Mouse (Mus musculus) neural tube, embryonic 14.5 days (tissue): Measurements from ENCODE around the gene Sirt1. TPM values are rescaled to one million over a fixed set of nuclear protein-coding genes. Genes with fewer than 3 reads are reported as not detected.

Experiments used
- ATAC-seq: fragments of 200-750 bp; cut with Nextera tagmentation; 2 replicates; pipeline ENCODE4 v1.8.0; 2017; ENCODE audit warnings: low read depth, mild to moderate bottlenecking, moderate TSS enrichment, moderate library complexity
- H3K27ac ChIP-seq: fragments of 300-500 bp; sonication (generic); 2 replicates; pipeline ENCODE4 v1.5.1; 2014; ENCODE audit warnings: low read depth, mild to moderate bottlenecking, control low read depth, low read length, moderate library complexity, mixed read lengths
- H3K27me3 ChIP-seq: fragments of 300-500 bp; sonication (generic); 2 replicates; pipeline ENCODE4 v1.6.1; 2014; ENCODE audit warnings: low read length; ENCODE audit not compliant: control insufficient read depth, insufficient read depth
- H3K36me3 ChIP-seq: fragments of 300-500 bp; sonication (generic); 2 replicates; pipeline ENCODE4 v1.6.1; 2014; ENCODE audit warnings: low read length, mixed read lengths; ENCODE audit not compliant: control insufficient read depth, insufficient read depth
- H3K4me1 ChIP-seq: fragments of 300-500 bp; sonication (generic); 2 replicates; pipeline ENCODE4 v1.6.1; 2014; ENCODE audit warnings: low read length; ENCODE audit not compliant: control insufficient read depth, insufficient read depth
- H3K4me2 ChIP-seq: fragments of 300-500 bp; sonication (generic); 2 replicates; pipeline ENCODE4 v1.6.1; 2014; ENCODE audit warnings: mild to moderate bottlenecking, low read depth, low read length, control low read depth
- H3K4me3 ChIP-seq: fragments of 300-500 bp; sonication (generic); 2 replicates; pipeline ENCODE4 v1.5.1; 2014; ENCODE audit warnings: low read depth, low read length, control low read depth, mixed read lengths
- H3K9ac ChIP-seq: fragments of 300-500 bp; sonication (generic); replicated peaks from 2 replicates; pipeline ENCODE4 v1.6.1; 2014; ENCODE audit warnings: low read depth, mild to moderate bottlenecking, control low read depth, low read length, mixed read lengths
- H3K9me3 ChIP-seq: fragments of 300-500 bp; sonication (generic); 2 replicates; pipeline ENCODE4 v1.6.1; 2016; ENCODE audit warnings: low read length; ENCODE audit not compliant: control insufficient read depth
- WGBS: fragments of 180-500 bp; shearing (Covaris S2); extraction: QIAGEN DNeasy Blood & Tissue Kit; methylation state at CpG from one replicate; pipeline ENCODE4 v1.1.7; 2014; 5-methylcytosine and 5-hydroxymethylcytosine counted together
- polyA plus RNA-seq: library from polyadenylated mRNA; unstranded; fragments of >200 nt; fragmentation: Nextera tagmentation; extraction: Ambion mirVana; gene quantifications from 2 replicates; pipeline ENCODE4 v1.2.1, GENCODE M21; 2014

Gene Sirt1
- polyA plus RNA-seq, 1 experiment from 2014 or later = 7.3 TPM

DNA sequence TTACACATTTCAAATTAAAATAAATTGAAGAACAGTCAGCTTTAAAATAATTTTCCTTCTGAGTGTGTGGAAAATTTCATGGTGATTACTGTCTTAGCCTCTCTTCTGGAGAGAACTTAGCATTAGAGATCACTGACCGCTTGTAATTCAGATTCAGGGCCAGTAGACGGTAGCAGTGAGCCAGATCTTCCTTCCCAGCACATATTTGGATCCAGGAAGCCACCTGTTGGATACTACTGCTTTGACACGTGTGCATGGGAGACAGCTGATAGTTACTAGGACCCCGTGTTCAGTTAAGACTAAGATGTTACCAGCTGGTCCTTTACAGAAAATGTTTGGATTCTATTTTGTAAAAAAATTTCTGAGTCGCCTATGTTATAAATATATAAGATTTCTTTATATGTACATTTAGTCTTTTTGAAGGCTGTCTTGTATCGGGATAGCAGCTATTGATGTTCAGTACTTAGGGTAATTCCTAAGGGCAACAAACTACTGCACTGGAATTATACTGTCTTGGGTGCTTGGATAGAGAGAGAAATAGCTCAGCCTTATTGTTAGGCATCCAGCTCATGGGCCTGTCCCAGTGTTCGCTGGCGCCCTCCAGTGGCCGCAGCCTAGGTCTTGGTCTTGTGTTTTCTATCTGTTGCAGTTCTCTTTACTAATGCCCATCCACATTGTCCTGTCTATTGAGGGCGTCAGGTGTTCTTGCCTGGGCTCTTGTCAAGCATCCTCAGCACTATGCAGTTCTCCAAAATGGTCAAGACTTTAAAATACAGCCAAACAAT is 72.7 kb downstream of the Sirt1 start:
- Histone ChIP-seq H3K27ac (no peak overlapping the region), H3K36me3 (peaks cover 13% of the 10 kb centered on the region), H3K4me2 (no peak overlapping the region), H3K9me3 (no peaks in the 10 kb centered on the region), H3K9ac (no peak overlapping the region), H3K4me3 (no peak overlapping the region), H3K4me1 (no peaks in the 10 kb centered on the region), H3K27me3 (no peaks in the 10 kb centered on the region)
- 44% methylated on average over 10 of the region's 10 CpGs for WGBS
- peak; percentile 38; the same call in 1 of the 2 replicates for ATAC-seq

- no peak for ATAC-seq
- H3K36me3 ChIP-seq = peaks cover 8% of the 10 kb centered on the region; the same call in 1 of the 2 replicates
- H3K27ac ChIP-seq = no peak overlapping the region
- no peaks in the 10 kb centered on the region for H3K27me3 ChIP-seq
- 100% methylated on average over 2 of the region's 2 CpGs for WGBS
- H3K4me3 ChIP-seq = no peak overlapping the region
- H3K4me1 ChIP-seq = no peaks in the 10 kb centered on the region
- no peak overlapping the region for H3K4me2 ChIP-seq
- no peaks in the 10 kb centered on the region for H3K9me3 ChIP-seq
- H3K9ac ChIP-seq = no peak overlapping the region
Observed at GRCm38 (mm10) chr10:63302356-63302755, 79.1 kb downstream of the Sirt1 start.

- Histone ChIP-seq H3K9ac (no peak overlapping the region), H3K9me3 (no peaks in the 10 kb centered on the region), H3K27ac (no peak overlapping the region), H3K4me1 (no peaks in the 10 kb centered on the region), H3K4me3 (no peak overlapping the region), H3K27me3 (no peaks in the 10 kb centered on the region), H3K36me3 (peaks cover 35% of the 10 kb centered on the region), H3K4me2 (no peak overlapping the region)
- whole genome bisulfite sequencing = 89% methylated on average over 7 of the region's 7 CpGs
- ATAC-seq = no peak
Observed at GRCm38 (mm10) chr10:63282846-63283245, 98.7 kb downstream of the Sirt1 start.

DNA sequence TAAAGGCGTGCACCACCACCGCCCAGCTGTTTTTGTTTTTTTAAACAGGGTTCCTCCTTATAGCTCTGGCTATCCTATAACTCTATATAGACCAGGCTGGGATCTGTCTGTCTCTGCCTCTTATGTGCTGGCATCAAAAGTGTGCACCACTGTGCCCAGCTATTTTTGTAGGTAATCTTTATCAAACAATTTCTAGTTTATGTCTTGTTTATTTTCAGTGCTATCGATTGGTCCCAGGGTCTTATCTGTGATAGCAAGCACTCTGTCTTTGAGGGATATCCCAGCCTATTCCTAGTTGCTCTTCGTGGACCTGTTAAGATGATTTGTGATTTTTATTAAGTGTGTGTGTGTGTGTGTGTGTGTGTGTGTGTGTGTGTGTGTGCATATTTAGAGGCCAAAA is 99.1 kb downstream of the Sirt1 start:
- Histone ChIP-seq H3K27ac (no peak overlapping the region), H3K4me3 (no peak overlapping the region), H3K4me1 (no peaks in the 10 kb centered on the region), H3K9ac (no peak overlapping the region), H3K9me3 (no peaks in the 10 kb centered on the region), H3K4me2 (no peak overlapping the region), H3K27me3 (no peaks in the 10 kb centered on the region), H3K36me3 (peaks cover 31% of the 10 kb centered on the region)
- no peak for ATAC-seq
- 92% methylated on average over 4 of the region's 4 CpGs for WGBS

- no peaks in the 10 kb centered on the region for H3K9me3 ChIP-seq
- ATAC-seq = no peak
- H3K4me1 ChIP-seq = no peaks in the 10 kb centered on the region
- H3K27me3 ChIP-seq = no peaks in the 10 kb centered on the region
- 96% methylated on average over 3 of the region's 3 CpGs for WGBS
- no peak overlapping the region for H3K4me2 ChIP-seq
- H3K9ac ChIP-seq = no peak overlapping the region
- peaks cover 19% of the 10 kb centered on the region for H3K36me3 ChIP-seq
- H3K27ac ChIP-seq = no peak overlapping the region
- no peak overlapping the region for H3K4me3 ChIP-seq
Observed at GRCm38 (mm10) chr10:63279851-63280250, 101.7 kb downstream of the Sirt1 start.

DNA sequence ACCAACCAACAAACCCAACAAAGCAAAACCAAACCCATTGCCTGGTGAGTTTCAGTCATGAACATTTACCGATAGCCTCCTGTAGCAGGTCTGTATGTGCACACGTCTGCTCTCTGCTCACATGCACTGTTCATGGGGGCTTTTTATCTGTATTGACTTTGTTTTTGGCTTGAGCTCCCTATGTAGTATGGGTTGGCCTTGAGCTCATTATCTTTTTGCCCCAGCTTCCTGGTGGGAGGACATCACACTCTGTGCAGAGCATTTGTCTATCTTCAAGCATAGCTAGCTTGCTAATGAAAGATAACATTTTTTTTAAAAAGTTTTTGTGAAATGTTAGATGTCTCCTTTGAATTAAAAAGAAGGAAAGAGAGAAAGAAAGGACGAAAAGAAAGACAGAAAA is 104.5 kb downstream of the Sirt1 start:
- Histone ChIP-seq H3K4me2 (no peak overlapping the region), H3K9me3 (no peaks in the 10 kb centered on the region), H3K4me1 (no peaks in the 10 kb centered on the region), H3K27me3 (no peaks in the 10 kb centered on the region), H3K36me3 (peaks cover 12% of the 10 kb centered on the region), H3K9ac (no peak overlapping the region), H3K27ac (no peak overlapping the region), H3K4me3 (no peak overlapping the region)
- WGBS = 97% methylated on average over 3 of the region's 3 CpGs
- ATAC-seq = no peak

GRCm38 (mm10) chr10:63272868-63273267 is 108.6 kb downstream of the Sirt1 start:
- H3K9me3 ChIP-seq = no peaks in the 10 kb centered on the region
- H3K9ac ChIP-seq = no peak overlapping the region
- ATAC-seq = no peak
- H3K4me2 ChIP-seq = no peak overlapping the region
- peaks cover 7% of the 10 kb centered on the region; the same call in 1 of the 2 replicates for H3K36me3 ChIP-seq
- H3K4me3 ChIP-seq = no peak overlapping the region
- no peaks in the 10 kb centered on the region for H3K27me3 ChIP-seq
- no peak overlapping the region for H3K27ac ChIP-seq
- 94% methylated on average over 5 of the region's 5 CpGs for whole genome bisulfite sequencing
- H3K4me1 ChIP-seq = no peaks in the 10 kb centered on the region

DNA sequence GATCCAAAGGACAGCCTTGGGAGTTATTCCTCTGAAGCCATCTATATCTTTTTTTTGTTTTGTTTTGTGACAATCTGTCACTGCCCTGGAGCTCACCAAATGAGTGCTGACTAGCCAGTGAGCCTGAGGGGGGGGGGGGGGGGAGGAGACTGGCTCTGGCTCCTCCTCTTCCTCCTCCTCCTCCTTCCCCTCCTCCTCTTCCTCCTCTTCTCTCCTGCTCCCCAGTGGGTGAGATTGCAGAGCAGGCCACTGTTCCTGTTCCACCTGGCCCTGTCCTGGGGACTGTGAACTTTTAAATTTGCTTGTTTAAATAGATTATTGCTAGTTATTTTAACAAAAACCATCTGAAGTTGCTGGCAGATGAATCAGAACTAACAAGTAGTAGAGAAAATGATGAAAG is 109.1 kb downstream of the Sirt1 start:
- Histone ChIP-seq H3K9ac (no peak overlapping the region), H3K4me2 (no peak overlapping the region), H3K27me3 (no peaks in the 10 kb centered on the region), H3K4me1 (no peaks in the 10 kb centered on the region), H3K36me3 (peaks cover 7% of the 10 kb centered on the region; the same call in 1 of the 2 replicates), H3K27ac (no peak overlapping the region), H3K9me3 (no peaks in the 10 kb centered on the region), H3K4me3 (no peak overlapping the region)
- no peak for ATAC-seq
